Mouse (Mus musculus) hindbrain, embryonic 14.5 days (tissue): ENCODE measurements at regions not wholly inside any gene's neighbourhood (a gene's known extent, or its start where the extent isn't known, plus 50 kb on each side); places are given as distances from the start of the nearest gene placed in this dataset.
"Not testable (repeated sequence)": the region's sequence is repeated elsewhere in the genome, so short reads cannot be mapped to it uniquely, and the experiment has no call there.

Experiments
- ATAC-seq: fragments of 200-750 bp; cut with Nextera tagmentation; 2 replicates; pipeline ENCODE4 v1.8.0; 2017; ENCODE audit warnings: moderate number of reproducible peaks, mild to moderate bottlenecking, moderate TSS enrichment, moderate library complexity; ENCODE audit not compliant: low FRiP score
- DNase-seq: peaks from one replicate; pipeline ENCODE4 v3.0.0-alpha.2; 2015; ENCODE audit warnings: low spot score
- H3K27ac ChIP-seq: fragments of 300-500 bp; sonication (generic); 2 replicates; pipeline ENCODE4 v1.5.1; 2014; ENCODE audit warnings: mild to moderate bottlenecking, moderate library complexity
- H3K27me3 ChIP-seq: fragments of 300-500 bp; sonication (generic); 2 replicates; pipeline ENCODE4 v1.6.1; 2014; ENCODE audit warnings: mild to moderate bottlenecking, low read length, mixed read lengths; ENCODE audit not compliant: control insufficient read depth, insufficient read depth
- H3K36me3 ChIP-seq: fragments of 300-500 bp; sonication (generic); replicated peaks from 2 replicates; pipeline ENCODE4 v1.6.1; 2014; ENCODE audit not compliant: control insufficient read depth, insufficient read depth
- H3K4me1 ChIP-seq: fragments of 300-500 bp; sonication (generic); replicated peaks from 2 replicates; pipeline ENCODE4 v1.6.1; 2014; ENCODE audit warnings: antibody characterized with exemption, low read length, mixed read lengths; ENCODE audit not compliant: control insufficient read depth, insufficient read depth
- H3K4me2 ChIP-seq: fragments of 300-500 bp; sonication (generic); replicated peaks from 2 replicates; pipeline ENCODE4 v1.6.1; 2014; ENCODE audit warnings: mild to moderate bottlenecking, moderate library complexity
- H3K4me3 ChIP-seq: fragments of 300-500 bp; sonication (generic); replicated peaks from 2 replicates; pipeline ENCODE4 v1.5.1; 2014; ENCODE audit warnings: mild to moderate bottlenecking, low read length
- H3K9ac ChIP-seq: fragments of 300-500 bp; sonication (generic); 2 replicates; pipeline ENCODE4 v1.6.1; 2014
- H3K9me3 ChIP-seq: fragments of 300-500 bp; sonication (generic); 2 replicates; pipeline ENCODE4 v1.6.1; 2016; ENCODE audit warnings: low read length; ENCODE audit not compliant: control insufficient read depth
- WGBS: fragments of 180-500 bp; shearing (Covaris S2); extraction: QIAGEN DNeasy Blood & Tissue Kit; methylation state at CpG from one replicate; pipeline ENCODE4 v1.1.7; 2014; 5-methylcytosine and 5-hydroxymethylcytosine counted together

DNA sequence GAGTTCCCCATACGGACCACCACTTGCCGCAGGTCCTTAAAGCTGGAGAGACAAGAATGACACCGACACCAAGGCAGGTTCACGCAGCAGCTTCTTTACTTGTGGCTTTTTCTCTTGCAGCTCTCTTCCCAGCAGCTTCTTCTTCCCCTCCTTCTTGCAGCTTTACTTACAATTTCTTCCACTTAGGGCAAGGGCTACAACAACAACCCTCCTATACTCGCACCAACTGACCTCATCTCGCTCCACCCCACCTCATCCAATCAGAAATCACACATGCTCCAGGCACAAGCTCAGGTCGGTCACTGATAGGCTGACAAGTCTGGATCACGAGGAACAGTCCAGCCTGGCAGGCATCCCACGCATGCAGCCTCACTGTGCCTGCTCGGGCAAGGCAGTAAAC is 1402.4 kb upstream of the 1700008P02Rik start:
- no peak overlapping the region for H3K27ac ChIP-seq
- H3K9me3 ChIP-seq = no peaks in the 10 kb centered on the region
- ATAC-seq (no peak), DNase-seq (no peak)
- H3K4me2 ChIP-seq = no peak overlapping the region
- H3K36me3 ChIP-seq = no peaks in the 10 kb centered on the region
- no peak overlapping the region for H3K9ac ChIP-seq
- no peaks in the 10 kb centered on the region for H3K4me1 ChIP-seq
- H3K27me3 ChIP-seq = no peaks in the 10 kb centered on the region
- WGBS = 84% methylated on average over 10 of the region's 10 CpGs
- H3K4me3 ChIP-seq = no peak overlapping the region

DNA sequence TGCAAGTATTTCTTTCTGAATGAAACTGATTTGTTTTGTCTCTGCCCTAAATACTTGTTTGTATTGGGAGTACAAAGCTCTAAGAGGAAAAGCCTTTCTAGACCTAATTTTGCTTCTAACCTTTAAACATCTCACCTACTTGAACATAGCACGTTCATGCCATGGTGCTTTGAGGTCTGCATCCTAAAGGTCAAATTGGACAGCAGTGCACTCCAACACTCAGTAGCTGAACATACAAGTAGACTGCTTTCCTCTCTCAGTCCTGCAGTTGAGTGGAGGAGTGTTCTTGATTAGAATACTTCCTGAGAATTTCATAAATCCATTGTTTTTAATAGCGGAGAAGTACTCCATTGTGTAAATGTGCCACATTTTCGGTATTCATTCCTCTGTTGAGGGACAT is 1397.2 kb upstream of the 1700008P02Rik start:
- DNase-seq = no peak

DNA sequence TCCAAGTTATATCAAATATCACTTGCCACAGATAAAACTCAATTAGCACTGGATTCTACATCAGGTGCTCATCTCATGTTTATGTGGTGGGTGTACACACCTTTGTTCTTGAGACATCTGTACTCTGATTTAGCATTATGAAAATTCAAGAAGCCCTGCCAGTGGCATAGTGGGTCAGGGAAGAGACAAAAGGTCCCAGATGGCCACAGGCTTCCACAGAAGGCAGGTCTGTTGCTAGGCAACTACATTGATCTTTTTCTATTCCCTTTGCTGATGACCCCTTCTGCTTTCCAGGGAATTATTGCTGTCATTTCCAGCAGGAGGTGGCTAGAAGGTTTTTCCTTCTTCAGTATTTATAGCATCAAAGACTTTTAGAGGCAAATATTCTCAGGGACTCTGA is 1396.7 kb upstream of the 1700008P02Rik start:
- Histone ChIP-seq H3K36me3 (no peaks in the 10 kb centered on the region), H3K4me2 (no peak overlapping the region), H3K9ac (no peak overlapping the region), H3K27me3 (no peaks in the 10 kb centered on the region), H3K4me1 (0 out of 2 replicates have a peak, but pooled peaks cover 5% of the 10 kb centered on the region), H3K4me3 (no peak overlapping the region), H3K27ac (peak overlapping the region; percentile 32; the same call in 1 of the 2 replicates), H3K9me3 (no peaks in the 10 kb centered on the region)
- DNase-seq = no peak
- ATAC-seq = peak; percentile 77; the same call in 1 of the 2 replicates

More for the DNA sequence above, 1397.2 kb upstream of the 1700008P02Rik start:
- Histone ChIP-seq H3K9ac (no peak overlapping the region), H3K36me3 (no peaks in the 10 kb centered on the region), H3K27ac (no peak overlapping the region), H3K4me2 (no peak overlapping the region), H3K9me3 (no peaks in the 10 kb centered on the region), H3K4me3 (no peak overlapping the region), H3K4me1 (0 out of 2 replicates have a peak, but pooled peaks cover 5% of the 10 kb centered on the region), H3K27me3 (no peaks in the 10 kb centered on the region)
- ATAC-seq = no peak
- 82% methylated on average over 3 of the region's 3 CpGs for WGBS

DNA sequence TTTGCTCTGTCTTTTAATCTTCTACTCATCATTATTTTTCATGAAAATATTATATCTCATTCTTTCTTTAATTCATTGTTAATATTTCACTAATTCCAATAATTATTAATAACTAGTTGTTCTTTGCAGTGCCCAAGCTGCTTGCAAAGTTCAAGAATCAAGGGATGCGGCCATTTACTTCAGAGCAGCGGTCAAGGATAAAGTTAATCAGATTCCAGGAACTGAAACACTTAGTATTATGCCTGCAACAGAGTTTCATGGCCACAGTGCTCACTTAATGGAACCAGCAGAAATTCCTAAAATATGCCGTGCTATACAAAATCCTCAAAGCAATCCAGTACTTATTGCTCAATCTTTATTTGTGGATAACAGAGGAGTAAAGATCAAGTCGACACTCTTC is 1389.7 kb upstream of the 1700008P02Rik start:
- DNase-seq = no peak
- Histone ChIP-seq H3K36me3 (no peaks in the 10 kb centered on the region), H3K4me1 (no peaks in the 10 kb centered on the region), H3K27me3 (no peaks in the 10 kb centered on the region), H3K9ac (no peak overlapping the region), H3K27ac (no peak overlapping the region), H3K4me2 (no peak overlapping the region), H3K4me3 (no peak overlapping the region), H3K9me3 (no peaks in the 10 kb centered on the region)
- ATAC-seq = no peak
- 92% methylated on average over 4 of the region's 4 CpGs for WGBS

DNA sequence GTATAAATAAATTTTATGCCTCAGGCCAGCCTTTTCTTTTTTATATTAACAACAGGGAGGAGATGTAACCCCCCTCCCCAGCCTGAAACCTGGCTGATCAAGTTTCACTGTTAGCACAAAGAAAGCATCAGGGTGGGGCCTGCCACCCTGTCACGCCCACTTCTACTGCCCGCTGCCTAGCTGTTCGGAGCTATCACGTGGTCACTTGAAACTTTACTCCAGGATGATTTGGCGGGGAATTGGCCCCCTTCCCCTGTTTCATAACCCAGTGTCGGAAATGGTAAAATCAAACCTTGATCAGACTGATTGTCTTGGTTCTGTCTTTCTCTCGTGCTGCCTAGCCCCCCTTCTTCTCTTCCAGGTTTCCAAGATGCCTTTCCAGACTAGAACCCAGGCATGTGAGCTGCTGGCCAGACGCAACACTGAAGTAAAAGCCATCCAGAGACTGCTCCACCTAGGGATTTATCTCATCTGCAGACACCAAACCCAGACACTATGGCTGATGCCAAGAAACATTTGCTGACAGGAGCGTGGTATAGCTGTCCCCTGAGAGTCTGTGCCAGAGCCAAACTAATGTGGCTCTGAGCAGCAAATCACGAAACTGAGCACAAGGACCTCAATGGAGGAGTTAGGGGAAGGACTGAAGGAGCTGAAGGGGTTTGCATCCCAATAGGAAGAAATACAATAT is 1386.6 kb upstream of the 1700008P02Rik start:
- 77% methylated on average over 10 of the region's 10 CpGs for WGBS
- Histone ChIP-seq H3K9me3 (no peaks in the 10 kb centered on the region), H3K4me2 (no peak overlapping the region), H3K4me1 (no peaks in the 10 kb centered on the region), H3K27me3 (no peaks in the 10 kb centered on the region), H3K9ac (no peak overlapping the region), H3K4me3 (no peak overlapping the region), H3K36me3 (no peaks in the 10 kb centered on the region), H3K27ac (no peak overlapping the region)
- DNase-seq (no peak), ATAC-seq (no peak)

DNA sequence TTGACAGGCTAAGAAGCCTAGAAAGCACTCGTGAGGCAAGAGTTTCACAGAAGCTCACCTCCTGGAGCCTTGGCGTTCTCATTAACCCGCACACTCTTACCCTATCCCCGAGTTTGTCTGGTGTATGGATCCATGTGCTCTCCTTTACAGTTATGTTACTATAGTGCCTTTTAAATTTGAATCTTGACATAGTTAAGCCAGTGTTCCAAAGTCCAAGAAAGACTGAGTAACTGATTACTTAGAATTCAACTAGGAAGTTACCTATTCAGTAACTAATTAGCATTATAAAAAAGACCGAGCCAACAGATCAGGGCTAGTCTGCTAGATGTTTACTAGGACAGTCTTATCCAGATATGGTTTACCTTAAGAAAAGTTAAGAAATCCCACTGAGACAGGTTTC is 1386.0 kb upstream of the 1700008P02Rik start:
- DNase-seq = no peak
- Histone ChIP-seq H3K9ac (no peak overlapping the region), H3K27ac (no peak overlapping the region), H3K4me3 (no peak overlapping the region), H3K36me3 (no peaks in the 10 kb centered on the region), H3K4me2 (no peak overlapping the region), H3K27me3 (no peaks in the 10 kb centered on the region), H3K9me3 (no peaks in the 10 kb centered on the region), H3K4me1 (no peaks in the 10 kb centered on the region)
- WGBS = 74% methylated on average over 5 of the region's 5 CpGs
- ATAC-seq = no peak

DNA sequence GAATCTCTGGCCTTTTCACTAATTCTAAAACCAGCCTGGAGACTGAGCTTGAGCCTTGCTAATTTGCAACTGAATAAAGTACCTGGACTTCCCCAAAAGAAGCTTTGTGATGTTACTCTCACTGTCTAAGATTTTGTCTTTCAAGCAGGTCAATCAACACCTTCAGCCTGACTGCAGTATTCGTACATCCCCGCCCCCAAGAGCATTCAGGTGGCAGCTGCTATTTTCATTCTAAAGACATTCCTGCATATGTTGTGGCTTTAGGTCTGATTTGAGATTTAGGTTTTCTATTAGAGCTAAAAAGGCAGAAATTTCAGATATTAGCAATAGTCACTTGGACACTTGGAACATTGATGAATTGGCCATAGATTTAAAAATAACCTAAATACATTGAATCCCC is 1385.4 kb upstream of the 1700008P02Rik start:
- H3K27ac ChIP-seq, H3K4me1 ChIP-seq, ATAC-seq, H3K27me3 ChIP-seq, H3K36me3 ChIP-seq, DNase-seq, H3K9me3 ChIP-seq, H3K4me3 ChIP-seq, H3K9ac ChIP-seq, H3K4me2 ChIP-seq: not testable (repeated sequence)
- WGBS = 74% methylated on average over 2 of the region's 2 CpGs

DNA sequence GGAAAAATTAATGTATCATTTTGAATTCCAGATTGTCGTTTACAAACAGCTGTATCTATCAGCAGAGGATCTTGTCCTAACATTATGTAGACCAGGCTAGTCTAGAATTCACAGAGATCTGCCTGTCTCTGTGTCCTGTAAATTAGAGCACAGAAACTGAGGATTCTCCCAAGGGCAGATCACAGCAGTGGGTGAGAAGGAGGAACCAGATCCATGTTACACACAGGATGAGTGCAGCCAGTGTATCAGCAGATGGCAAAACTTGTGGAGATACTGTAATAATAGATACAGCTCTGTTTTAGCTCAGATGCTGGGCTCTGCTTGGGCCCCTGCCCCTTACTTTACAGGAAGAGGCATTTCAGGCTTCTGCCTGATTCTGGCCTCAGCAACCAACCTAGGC is 1384.0 kb upstream of the 1700008P02Rik start:
- Histone ChIP-seq H3K4me2 (no peak overlapping the region), H3K27me3 (no peaks in the 10 kb centered on the region), H3K4me3 (no peak overlapping the region), H3K9me3 (no peaks in the 10 kb centered on the region), H3K4me1 (no peaks in the 10 kb centered on the region), H3K27ac (no peak overlapping the region), H3K36me3 (no peaks in the 10 kb centered on the region), H3K9ac (no peak overlapping the region)
- ATAC-seq (no peak), DNase-seq (no peak)
- 94% methylated on average over 1 of the region's 1 CpGs for whole genome bisulfite sequencing

DNA sequence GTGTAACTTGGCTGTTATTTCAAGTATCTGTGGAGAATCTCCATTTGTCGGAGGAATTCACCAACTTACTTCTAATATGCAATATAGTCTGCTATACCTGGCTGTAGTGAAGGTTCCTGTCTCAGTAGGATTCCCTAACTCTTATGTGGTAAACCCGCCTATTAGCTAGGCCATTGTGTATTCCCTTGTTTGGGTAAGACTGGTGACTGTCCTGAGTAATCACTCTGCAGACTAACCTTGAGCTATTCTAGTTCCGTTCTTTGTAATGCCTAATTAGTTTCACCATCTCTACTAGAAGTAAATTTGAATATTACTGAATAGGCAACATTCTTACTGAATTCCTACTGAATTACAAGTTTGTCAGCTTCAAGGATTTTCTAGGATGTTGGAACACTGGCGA is 1380.8 kb upstream of the 1700008P02Rik start:
- Histone ChIP-seq H3K4me1 (no peaks in the 10 kb centered on the region), H3K9me3 (no peaks in the 10 kb centered on the region), H3K36me3 (no peaks in the 10 kb centered on the region), H3K9ac (no peak overlapping the region), H3K27me3 (no peaks in the 10 kb centered on the region), H3K4me3 (no peak overlapping the region), H3K4me2 (no peak overlapping the region), H3K27ac (no peak overlapping the region)
- 89% methylated on average over 4 of the region's 4 CpGs for WGBS
- ATAC-seq = no peak
- no peak for DNase-seq

DNA sequence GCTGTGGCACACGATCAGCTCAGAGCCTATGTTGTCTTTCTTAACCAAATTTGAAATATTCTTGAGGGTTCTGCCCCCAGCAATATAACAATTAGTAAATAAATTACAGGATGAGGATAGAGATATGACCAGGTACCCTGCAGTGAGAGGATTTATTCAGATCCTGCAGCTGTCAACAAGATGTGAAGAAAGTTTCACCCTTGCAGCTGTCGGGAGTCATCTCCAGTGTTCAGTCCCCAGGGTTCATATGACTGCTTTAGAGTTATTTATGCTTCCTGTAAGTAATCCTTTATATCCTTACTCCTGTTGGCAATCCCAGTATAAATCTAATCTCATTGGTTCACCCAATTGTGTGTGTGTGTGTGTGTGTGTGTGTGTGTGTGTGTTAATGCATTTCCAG is 1372.1 kb upstream of the 1700008P02Rik start:
- no peaks in the 10 kb centered on the region for H3K36me3 ChIP-seq
- no peak overlapping the region for H3K9ac ChIP-seq
- no peaks in the 10 kb centered on the region for H3K27me3 ChIP-seq
- no peak overlapping the region for H3K4me3 ChIP-seq
- ATAC-seq (no peak), DNase-seq (no peak)
- 85% methylated on average over 2 of the region's 2 CpGs for WGBS
- H3K4me1 ChIP-seq = no peaks in the 10 kb centered on the region
- H3K4me2 ChIP-seq = no peak overlapping the region
- no peak overlapping the region for H3K27ac ChIP-seq
- H3K9me3 ChIP-seq = no peaks in the 10 kb centered on the region
